Mouse (Mus musculus): Measurements from ENCODE around the gene Erich3.

- TF ChIP-seq EP300 (IDR thresholded peaks at IDR 0.05; ENCODE audit: low read depth) (no peak), CTCF (IDR thresholded peaks at IDR 0.05; ENCODE audit: low read depth) (no peak)
Measured at GRCm38 (mm10) chr3:154653454-154653853, 10.2 kb upstream of the Erich3 start.

All from heart, postnatal 0 days (tissue).